Mouse (Mus musculus): ENCODE measurements around the gene Cep97. TPM values are rescaled to one million over a fixed set of nuclear protein-coding genes. Genes with fewer than 3 reads are reported as not detected.
"Not testable (repeated sequence)": the region's sequence is repeated elsewhere in the genome, so short reads cannot be mapped to it uniquely, and the experiment has no call there.

Gene Cep97
- polyA plus RNA-seq, 1 experiment from 2014 or later = 7.1 TPM

DNA sequence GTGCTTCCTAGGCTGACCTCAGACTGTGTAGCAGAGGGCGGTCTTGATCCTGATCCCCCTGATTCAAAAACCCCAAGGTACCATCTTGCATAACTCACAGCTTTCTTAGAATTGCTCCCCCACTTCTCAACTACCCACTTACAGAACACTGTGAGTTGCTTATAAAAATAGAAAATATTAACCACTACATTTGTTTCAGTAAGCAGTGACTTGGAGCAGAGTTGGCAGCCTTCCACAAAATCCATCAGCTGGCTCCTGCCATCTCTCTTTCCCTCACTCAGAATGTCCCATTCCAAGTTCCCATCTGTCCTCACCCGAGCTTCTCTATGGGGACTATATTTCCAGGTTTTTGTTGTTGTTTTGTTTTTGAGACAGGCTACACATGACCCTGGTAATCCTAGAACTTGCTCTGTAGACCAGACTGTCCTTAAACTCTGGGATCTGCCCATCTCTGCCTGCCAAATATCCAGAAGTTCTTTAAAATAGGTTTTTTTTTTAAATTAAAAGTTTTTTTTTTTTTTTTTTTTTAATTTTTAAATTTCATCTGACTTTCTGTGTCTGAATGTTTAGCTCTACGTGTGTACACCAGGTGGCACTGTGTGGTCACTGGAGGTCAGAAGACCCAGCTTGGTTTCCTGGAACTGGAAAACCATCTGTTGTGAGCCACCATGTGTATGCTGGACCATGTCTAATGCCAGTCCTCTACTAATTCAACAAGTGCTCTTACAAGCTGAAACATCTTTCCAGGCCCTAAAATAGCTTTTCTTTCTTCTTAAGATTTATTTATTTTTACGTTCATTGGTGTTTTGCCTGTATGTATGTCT lies 29.7 kb upstream of the Cep97 start:
- WGBS = 55% methylated on average over 4 of the region's 4 CpGs
- H3K4me3 ChIP-seq (replicated peaks) = no peak overlapping the region

DNA sequence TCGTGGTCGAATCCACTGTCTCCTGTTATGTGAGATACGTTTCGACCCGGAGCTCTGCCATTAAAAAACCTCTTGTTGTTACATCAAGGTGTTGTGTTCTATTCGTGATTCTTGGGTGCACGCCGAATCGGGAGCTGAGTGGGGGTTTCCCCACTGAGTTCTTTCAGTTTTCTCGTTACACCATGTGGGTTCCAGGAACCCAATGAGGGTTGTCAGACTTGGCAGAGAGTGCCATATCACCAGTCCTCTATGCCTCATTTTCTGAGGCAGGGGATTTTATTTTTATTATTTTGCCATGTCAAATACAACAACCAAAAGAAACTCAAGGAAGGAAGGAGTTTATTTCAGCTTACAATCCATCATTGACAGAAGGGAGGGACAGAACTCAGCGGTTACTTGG lies 28.4 kb upstream of the Cep97 start:
- H3K4me2 ChIP-seq = not testable (repeated sequence)
- WGBS = 92% methylated on average over 6 of the region's 11 CpGs

More for the DNA sequence above, 29.7 kb upstream of the Cep97 start:
- Histone ChIP-seq H3K9me3 (no peaks in the 10 kb centered on the region), H3K36me3 (no peaks in the 10 kb centered on the region; the same call in 1 of the 2 replicates), H3K27me3 (replicated peaks) (no peaks in the 10 kb centered on the region), H3K4me2 (no peak overlapping the region), H3K9ac (no peak overlapping the region), H3K4me1 (peaks cover 12% of the 10 kb centered on the region; the same call in 1 of the 2 replicates), H3K27ac (no peak overlapping the region)
- no peak for ATAC-seq (ENCODE audit: insufficient read depth, low FRiP score, low read depth)

DNA sequence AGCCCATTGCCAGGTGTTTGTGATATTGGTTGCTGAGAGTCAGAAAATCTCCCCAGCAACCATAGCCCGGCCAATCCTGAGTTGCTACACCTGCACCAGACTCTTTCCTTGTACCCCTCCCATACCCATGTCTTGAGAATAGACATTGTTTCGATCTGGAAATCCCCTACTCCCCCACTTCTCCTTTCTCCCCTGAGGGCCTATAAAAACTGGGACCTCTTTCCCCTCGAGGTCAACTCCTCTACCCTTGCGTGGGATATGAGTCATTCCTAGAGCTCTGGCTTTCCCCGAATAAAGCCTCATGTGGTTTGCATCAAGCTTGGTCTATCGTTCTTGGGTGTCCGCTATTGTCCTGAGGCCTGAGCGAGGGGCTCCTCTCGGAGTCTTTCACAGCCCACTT lies 19.5 kb upstream of the Cep97 start:
- not testable (repeated sequence) for H3K27ac ChIP-seq; H3K4me1 ChIP-seq; H3K4me2 ChIP-seq; H3K9me3 ChIP-seq; H3K9ac ChIP-seq; H3K36me3 ChIP-seq; ATAC-seq (ENCODE audit: insufficient read depth, low FRiP score, low read depth); H3K4me3 ChIP-seq (replicated peaks); H3K27me3 ChIP-seq (replicated peaks)
- 89% methylated on average over 9 of the region's 9 CpGs for WGBS

More for the DNA sequence above, 28.4 kb upstream of the Cep97 start:
- H3K27me3 ChIP-seq (replicated peaks); ATAC-seq (ENCODE audit: insufficient read depth, low FRiP score, low read depth); H3K9me3 ChIP-seq; H3K27ac ChIP-seq; H3K36me3 ChIP-seq; H3K9ac ChIP-seq; H3K4me1 ChIP-seq; H3K4me3 ChIP-seq (replicated peaks): not testable (repeated sequence)

DNA sequence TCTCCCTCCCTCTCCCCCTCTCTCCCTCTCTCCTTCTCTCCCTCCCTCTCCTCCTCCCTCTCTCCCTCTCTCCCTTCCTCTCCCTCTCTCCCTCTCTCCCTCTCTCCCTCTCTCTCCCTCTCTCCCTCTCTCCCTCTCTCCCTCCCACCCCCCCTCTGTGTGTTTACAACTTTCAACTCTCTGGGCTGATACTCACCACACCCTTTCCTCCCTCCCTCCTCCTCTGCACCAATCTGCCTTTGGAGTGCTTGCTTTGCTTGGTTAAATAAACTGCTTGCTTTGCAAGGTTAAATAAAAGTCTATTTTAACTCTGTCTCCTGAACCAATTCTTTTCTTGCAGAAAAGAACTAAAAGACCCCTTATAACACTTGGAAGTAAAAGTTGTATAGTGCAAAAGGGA lies 18.1 kb upstream of the Cep97 start:
- H3K27me3 ChIP-seq (replicated peaks) = no peaks in the 10 kb centered on the region
- no peak overlapping the region for H3K4me2 ChIP-seq
- no peaks in the 10 kb centered on the region for H3K4me1 ChIP-seq
- no peak overlapping the region for H3K4me3 ChIP-seq (replicated peaks)
- no peak overlapping the region for H3K27ac ChIP-seq
- H3K9ac ChIP-seq = no peak overlapping the region
- no peaks in the 10 kb centered on the region for H3K36me3 ChIP-seq
- no peaks in the 10 kb centered on the region for H3K9me3 ChIP-seq
- no peak for ATAC-seq (ENCODE audit: insufficient read depth, low FRiP score, low read depth)

DNA sequence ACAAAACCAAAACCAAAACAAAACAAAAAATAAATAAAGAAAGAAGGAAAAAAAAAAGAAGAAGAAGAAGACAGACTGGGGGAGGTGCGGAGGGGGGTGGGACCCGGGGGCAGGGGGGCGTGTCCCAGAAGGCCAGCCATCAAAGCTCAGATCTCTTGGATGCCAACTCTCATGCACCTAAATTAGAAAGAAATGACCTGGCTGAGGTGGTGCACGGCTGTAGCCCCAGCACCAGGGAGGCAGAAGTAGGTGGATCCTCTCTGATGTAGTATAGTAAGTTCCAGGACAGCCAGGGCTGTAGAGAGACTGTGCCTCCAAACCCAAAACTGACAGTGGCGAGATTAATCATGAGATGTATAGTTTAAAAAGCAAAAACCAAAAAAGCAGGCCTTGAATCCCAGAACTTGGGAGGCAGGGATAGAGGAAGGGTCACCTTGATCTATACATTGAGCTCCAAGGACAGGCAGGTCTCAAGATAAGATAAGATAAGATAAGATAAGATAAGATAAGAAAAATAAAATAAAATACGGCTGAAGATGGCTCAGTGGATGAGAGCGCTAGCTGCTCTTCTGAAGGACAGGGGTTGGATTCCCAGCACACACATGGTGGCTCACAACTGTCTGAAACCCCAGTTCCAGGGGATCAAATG lies 17.1 kb upstream of the Cep97 start:
- no peak for ATAC-seq (ENCODE audit: insufficient read depth, low FRiP score, low read depth)

GRCm38 (mm10) chr16:55950946-55951678 lies 16.5 kb upstream of the Cep97 start:
- Histone ChIP-seq H3K9ac (no peak overlapping the region), H3K4me2 (peak overlapping the region; percentile 19; the same call in 1 of the 2 replicates), H3K4me1 (no peaks in the 10 kb centered on the region), H3K36me3 (no peaks in the 10 kb centered on the region), H3K9me3 (no peaks in the 10 kb centered on the region), H3K27me3 (replicated peaks) (no peaks in the 10 kb centered on the region), H3K27ac (no peak overlapping the region), H3K4me3 (replicated peaks) (no peak overlapping the region)
- WGBS = 40% methylated on average over 19 of the region's 19 CpGs
- no peak for ATAC-seq (ENCODE audit: insufficient read depth, low FRiP score, low read depth)

More for the DNA sequence above, 17.1 kb upstream of the Cep97 start:
- no peaks in the 10 kb centered on the region for H3K36me3 ChIP-seq
- H3K4me3 ChIP-seq (replicated peaks) = no peak overlapping the region
- no peaks in the 10 kb centered on the region for H3K27me3 ChIP-seq (replicated peaks)
- no peaks in the 10 kb centered on the region for H3K4me1 ChIP-seq
- no peak overlapping the region for H3K9ac ChIP-seq
- 70% methylated on average over 7 of the region's 7 CpGs for WGBS
- H3K9me3 ChIP-seq = no peaks in the 10 kb centered on the region
- no peak overlapping the region for H3K27ac ChIP-seq
- H3K4me2 ChIP-seq = no peak overlapping the region

- Histone ChIP-seq H3K4me3 (replicated peaks) (no peak overlapping the region), H3K4me1 (no peaks in the 10 kb centered on the region), H3K27me3 (replicated peaks) (no peaks in the 10 kb centered on the region), H3K9me3 (no peaks in the 10 kb centered on the region), H3K4me2 (no peak overlapping the region), H3K36me3 (no peaks in the 10 kb centered on the region), H3K27ac (no peak overlapping the region), H3K9ac (no peak overlapping the region)
- ATAC-seq (ENCODE audit: insufficient read depth, low FRiP score, low read depth) = no peak
- WGBS = 76% methylated on average over 3 of the region's 3 CpGs
Measured at GRCm38 (mm10) chr16:55950462-55950861, 15.8 kb upstream of the Cep97 start.

DNA sequence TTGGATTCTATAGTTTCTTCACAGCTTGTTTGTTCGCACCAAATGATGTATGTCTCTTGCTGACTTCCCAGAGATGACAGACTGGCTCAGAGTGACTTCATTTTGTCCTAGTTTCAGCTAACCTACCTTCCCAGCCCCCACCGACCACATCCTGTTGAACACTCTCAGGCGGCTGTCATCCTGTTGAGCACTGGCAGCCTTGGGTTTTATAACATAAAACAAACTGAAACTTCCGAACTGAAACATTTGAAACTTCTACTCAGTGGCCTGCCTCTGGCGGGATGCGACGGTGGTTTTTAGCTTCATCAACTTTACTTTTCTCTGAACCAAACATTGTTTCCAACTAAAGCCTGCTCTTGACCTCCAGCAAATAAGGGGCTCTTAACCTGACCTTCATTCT lies 14.3 kb upstream of the Cep97 start:
- no peak overlapping the region for H3K27ac ChIP-seq
- H3K9me3 ChIP-seq = no peaks in the 10 kb centered on the region
- H3K9ac ChIP-seq = no peak overlapping the region
- no peaks in the 10 kb centered on the region for H3K27me3 ChIP-seq (replicated peaks)
- H3K4me2 ChIP-seq = no peak overlapping the region
- whole genome bisulfite sequencing = 35% methylated on average over 7 of the region's 7 CpGs
- ATAC-seq (ENCODE audit: insufficient read depth, low FRiP score, low read depth) = no peak
- H3K4me1 ChIP-seq = no peaks in the 10 kb centered on the region
- no peak overlapping the region for H3K4me3 ChIP-seq (replicated peaks)
- H3K36me3 ChIP-seq = no peaks in the 10 kb centered on the region

- H3K27me3 ChIP-seq (replicated peaks) = not testable (repeated sequence)
Measured at GRCm38 (mm10) chr16:55947876-55948410, 13.3 kb upstream of the Cep97 start.

DNA sequence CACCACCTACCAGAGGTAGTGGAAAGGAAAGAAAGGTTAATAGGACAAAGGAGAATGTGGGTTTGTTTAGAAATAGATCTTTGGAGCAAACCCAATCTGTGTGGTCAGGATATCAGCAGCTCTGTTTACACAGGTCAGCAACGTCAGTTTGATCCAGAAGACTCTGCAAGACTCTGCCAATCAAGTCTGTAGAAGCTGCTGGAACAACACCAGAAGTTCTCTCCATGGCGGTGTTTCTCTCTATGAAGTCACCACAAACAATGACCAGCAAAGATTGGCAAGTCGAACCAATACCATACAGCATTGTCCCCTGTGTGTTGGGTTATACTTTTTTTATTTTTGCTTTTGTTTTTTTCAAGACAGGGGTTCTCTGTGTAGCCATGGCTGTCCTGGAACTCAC lies 12.6 kb upstream of the Cep97 start:
- 63% methylated on average over 3 of the region's 3 CpGs for WGBS
- H3K4me1 ChIP-seq = no peaks in the 10 kb centered on the region
- H3K9ac ChIP-seq = no peak overlapping the region
- H3K27ac ChIP-seq = no peak overlapping the region
- no peak for ATAC-seq (ENCODE audit: insufficient read depth, low FRiP score, low read depth)
- H3K9me3 ChIP-seq = no peaks in the 10 kb centered on the region
- no peaks in the 10 kb centered on the region for H3K36me3 ChIP-seq
- no peak overlapping the region for H3K4me3 ChIP-seq (replicated peaks)
- H3K4me2 ChIP-seq = no peak overlapping the region
- H3K27me3 ChIP-seq (replicated peaks) = no peaks in the 10 kb centered on the region

More at GRCm38 (mm10) chr16:55947876-55948410, 13.3 kb upstream of the Cep97 start:
- H3K27ac ChIP-seq; H3K36me3 ChIP-seq; H3K4me1 ChIP-seq; H3K4me2 ChIP-seq; H3K9ac ChIP-seq; H3K4me3 ChIP-seq (replicated peaks); H3K9me3 ChIP-seq; ATAC-seq (ENCODE audit: insufficient read depth, low FRiP score, low read depth): not testable (repeated sequence)
- WGBS = 73% methylated on average over 2 of the region's 2 CpGs

- no peak for ATAC-seq (ENCODE audit: insufficient read depth, low FRiP score, low read depth)
- no peak overlapping the region for H3K4me3 ChIP-seq (replicated peaks)
- H3K36me3 ChIP-seq = no peaks in the 10 kb centered on the region
- H3K9me3 ChIP-seq = no peaks in the 10 kb centered on the region
- H3K4me2 ChIP-seq = no peak overlapping the region
- no peak overlapping the region for H3K9ac ChIP-seq
- no peaks in the 10 kb centered on the region for H3K4me1 ChIP-seq
- no peak overlapping the region for H3K27ac ChIP-seq
- 86% methylated on average over 4 of the region's 4 CpGs for WGBS
- no peaks in the 10 kb centered on the region for H3K27me3 ChIP-seq (replicated peaks)
Measured at GRCm38 (mm10) chr16:55940781-55941180, 6.1 kb upstream of the Cep97 start.

GRCm38 (mm10) chr16:55939703-55940102 lies 5.0 kb upstream of the Cep97 start:
- WGBS = 88% methylated on average over 6 of the region's 6 CpGs
- Histone ChIP-seq H3K9ac (no peak overlapping the region), H3K36me3 (no peaks in the 10 kb centered on the region), H3K27me3 (replicated peaks) (no peaks in the 10 kb centered on the region), H3K4me3 (replicated peaks) (no peak overlapping the region), H3K9me3 (no peaks in the 10 kb centered on the region), H3K27ac (no peak overlapping the region), H3K4me1 (no peaks in the 10 kb centered on the region), H3K4me2 (no peak overlapping the region)
- ATAC-seq (ENCODE audit: insufficient read depth, low FRiP score, low read depth) = peak; percentile 50; the same call in 1 of the 2 replicates
